15 mouse cellular contexts compared by ENCODE assay signal in genomic region chr9:69364117-69364516, GRCm38 (mm10). TPM values are rescaled to one million over a fixed set of nuclear protein-coding genes. Genes with fewer than 3 reads are reported as not detected.
DNase-seq lines count a peak whose midpoint lies in the region; ATAC-seq and TF ChIP-seq lines count a peak whose summit lies in the region.
"Had no signal": no experiment of that assay in that cellular context is flagged by ENCODE, and none has a peak within 500 bp of the region (broad histone marks: within the 10 kb centered on the region; RNA-seq: fewer than 3 reads in every experiment).

No protein-coding gene starts in this region.

- H3K27ac ChIP-seq in limb, embryonic 11.5 days (replicated peaks; ENCODE audit: low read depth, low read length): no peak overlapping the region
- H3K27ac ChIP-seq in limb, embryonic 10.5 days: no peak overlapping the region
- H3K27ac ChIP-seq in forebrain, embryonic 12.5 days: no peak overlapping the region
- H3K27ac ChIP-seq in stomach, postnatal 0 days (replicated peaks): no peak overlapping the region
- H3K27ac ChIP-seq: hindbrain, embryonic 13.5 days; limb, embryonic 13.5 days; lung, embryonic 15.5 days; neural tube, embryonic 12.5 days had no signal

- H3K27me3 ChIP-seq in limb, embryonic 11.5 days (ENCODE audit: control insufficient read depth, insufficient read depth, low read length): no peaks in the 10 kb centered on the region
- H3K27me3 ChIP-seq in limb, embryonic 10.5 days (ENCODE audit: low read depth, poor library complexity, severe bottlenecking): peaks cover 32% of the 10 kb centered on the region; the same call in 1 of the 2 replicates
- no peaks in the 10 kb centered on the region for H3K27me3 ChIP-seq in E14TG2a.4 (ENCODE audit: insufficient read depth, low read length)
- H3K27me3 ChIP-seq in forebrain, embryonic 12.5 days: 0 out of 2 replicates have a peak, but pooled peaks cover 4% of the 10 kb centered on the region
- H3K27me3 ChIP-seq in stomach, postnatal 0 days (ENCODE audit: control insufficient read depth, insufficient read depth, low read length): no peaks in the 10 kb centered on the region
- H3K27me3 ChIP-seq: lung, embryonic 15.5 days; neural tube, embryonic 12.5 days had no signal

- ATAC-seq in limb, embryonic 11.5 days (ENCODE audit: insufficient number of reproducible peaks, low FRiP score, low TSS enrichment, low read depth): no peak
- no peak for ATAC-seq in forebrain, embryonic 12.5 days (ENCODE audit: low FRiP score)
- no peak for ATAC-seq in stomach, postnatal 0 days (ENCODE audit: low FRiP score, low TSS enrichment)

- peak overlapping the region; percentile 7; the same call in 1 of the 2 replicates for H3K4me2 ChIP-seq in limb, embryonic 11.5 days (ENCODE audit: low read depth, severe bottlenecking)
- H3K4me2 ChIP-seq in forebrain, embryonic 12.5 days: peak overlapping the region; percentile 36
- H3K4me2 ChIP-seq in stomach, postnatal 0 days (replicated peaks; ENCODE audit: low read depth): no peak overlapping the region
- H3K4me2 ChIP-seq: hindbrain, embryonic 13.5 days; limb, embryonic 13.5 days; lung, embryonic 15.5 days; neural tube, embryonic 12.5 days had no signal

- H3K4me3 ChIP-seq in limb, embryonic 11.5 days (ENCODE audit: low read depth, low read length): no peak overlapping the region
- H3K4me3 ChIP-seq in limb, embryonic 10.5 days: no peak overlapping the region
- H3K4me3 ChIP-seq in E14TG2a.4 (replicated peaks; ENCODE audit: low read length): peak overlapping the region; percentile 32; the same call in 1 of the 2 replicates
- H3K4me3 ChIP-seq in forebrain, embryonic 12.5 days (replicated peaks): no peak overlapping the region
- no peak overlapping the region for H3K4me3 ChIP-seq in stomach, postnatal 0 days (ENCODE audit: low read depth, low read length)
- H3K4me3 ChIP-seq: hindbrain, embryonic 13.5 days; limb, embryonic 13.5 days; lung, embryonic 15.5 days; neural tube, embryonic 12.5 days had no signal

- no peak for TF ChIP-seq CTCF in E14TG2a.4 (conservative IDR thresholded peaks at IDR 0.05; ENCODE audit: low read length)
- TF ChIP-seq CTCF in stomach, postnatal 0 days (IDR thresholded peaks at IDR 0.05; ENCODE audit: low read depth): no peak

- H3K9me3 ChIP-seq in limb, embryonic 11.5 days (ENCODE audit: control insufficient read depth, low read length): no peaks in the 10 kb centered on the region
- no peaks in the 10 kb centered on the region for H3K9me3 ChIP-seq in limb, embryonic 10.5 days (replicated peaks)
- H3K9me3 ChIP-seq in E14TG2a.4 (ENCODE audit: low read length): no peaks in the 10 kb centered on the region
- H3K9me3 ChIP-seq in forebrain, embryonic 12.5 days: no peaks in the 10 kb centered on the region
- no peaks in the 10 kb centered on the region for H3K9me3 ChIP-seq in stomach, postnatal 0 days (ENCODE audit: control insufficient read depth, low read length)
- H3K9me3 ChIP-seq: hindbrain, embryonic 13.5 days; limb, embryonic 13.5 days; lung, embryonic 15.5 days; neural tube, embryonic 12.5 days had no signal

- H3K9ac ChIP-seq in limb, embryonic 11.5 days (ENCODE audit: low read length): no peak overlapping the region
- no peak overlapping the region for H3K9ac ChIP-seq in forebrain, embryonic 12.5 days
- no peak overlapping the region for H3K9ac ChIP-seq in stomach, postnatal 0 days (ENCODE audit: low read length)
- H3K9ac ChIP-seq: hindbrain, embryonic 13.5 days; limb, embryonic 13.5 days; lung, embryonic 15.5 days; neural tube, embryonic 12.5 days had no signal

- no peak for TF ChIP-seq EP300 in stomach, postnatal 0 days (optimal IDR thresholded peaks at IDR 0.05)

- H3K36me3 ChIP-seq in limb, embryonic 11.5 days (ENCODE audit: control insufficient read depth, insufficient read depth, low read length): no peaks in the 10 kb centered on the region
- H3K36me3 ChIP-seq in limb, embryonic 10.5 days: no peaks in the 10 kb centered on the region
- H3K36me3 ChIP-seq in E14TG2a.4 (ENCODE audit: insufficient read depth, low read length): 0 out of 2 replicates have a peak, but pooled peaks cover 4% of the 10 kb centered on the region
- H3K36me3 ChIP-seq in forebrain, embryonic 12.5 days (replicated peaks): no peaks in the 10 kb centered on the region
- no peaks in the 10 kb centered on the region for H3K36me3 ChIP-seq in stomach, postnatal 0 days (ENCODE audit: control insufficient read depth, insufficient read depth, low read length)
- H3K36me3 ChIP-seq: limb, embryonic 13.5 days; lung, embryonic 15.5 days; neural tube, embryonic 12.5 days had no signal

- DNase-seq in limb, embryonic 11.5 days (ENCODE audit: low spot score): no peak
- DNase-seq in limb, embryonic 10.5 days (ENCODE audit: low spot score): no peak
- peak; percentile 16 for DNase-seq in ES-CJ7 (ENCODE audit: low read depth, low spot score)
- DNase-seq in right cerebral cortex, postnatal 14 days: no peak
- no peak for DNase-seq in stomach, postnatal 0 days (ENCODE audit: low spot score)
- DNase-seq: cerebellum, adult 18-20 months; kidney, adult 18-20 months; kidney, postnatal 36 days; layer of hippocampus, postnatal 36 days had no signal

- WGBS in limb, embryonic 11.5 days: 68% methylated on average over 16 of the region's 16 CpGs
- WGBS in limb, embryonic 10.5 days: 66% methylated on average over 16 of the region's 16 CpGs
- 39% methylated on average over 16 of the region's 16 CpGs for WGBS in forebrain, embryonic 12.5 days
- 68% methylated on average over 16 of the region's 16 CpGs for WGBS in stomach, postnatal 0 days

- H3K4me1 ChIP-seq in limb, embryonic 11.5 days (ENCODE audit: control insufficient read depth, insufficient read depth, low read length): no peaks in the 10 kb centered on the region
- H3K4me1 ChIP-seq in limb, embryonic 10.5 days: peaks cover 5% of the 10 kb centered on the region
- H3K4me1 ChIP-seq in E14TG2a.4 (replicated peaks; ENCODE audit: low read depth, low read length): peaks cover 11% of the 10 kb centered on the region
- peaks cover 2% of the 10 kb centered on the region for H3K4me1 ChIP-seq in forebrain, embryonic 12.5 days
- H3K4me1 ChIP-seq in stomach, postnatal 0 days (replicated peaks; ENCODE audit: control insufficient read depth, insufficient read depth): no peaks in the 10 kb centered on the region
- H3K4me1 ChIP-seq: lung, embryonic 15.5 days; neural tube, embryonic 12.5 days had no signal

RNA-seq across cellular contexts. Expression of gene Ice2, which starts 33.6 kb away (rescaled TPM):
- polyA plus RNA-seq in limb, embryonic 11.5 days (2014; fragmentation: Nextera tagmentation; extraction: Ambion mirVana): 26.3 and 29.4 TPM in 2 replicates
- 22.5 and 25.2 TPM in 2 replicates for polyA plus RNA-seq in limb, embryonic 10.5 days (2016; fragmentation: Nextera tagmentation; extraction: Ambion mirVana)
- polyA plus RNA-seq in forebrain, embryonic 12.5 days (2016; fragmentation: Nextera tagmentation; extraction: Ambion mirVana): 21.1 and 21.3 TPM in 2 replicates
- 4.3 and 4.8 TPM in 2 replicates for polyA plus RNA-seq in stomach, postnatal 0 days (2015; fragmentation: Nextera tagmentation; extraction: Ambion mirVana)
